Mouse (Mus musculus) embryonic fibroblast, embryonic 13.5 days (primary cell): ENCODE data around the gene C1qtnf1.

ENCODE experiments used
- CTCF ChIP-seq: IDR thresholded peaks from 2 replicates; pipeline ENCODE4 v1.5.1; 2011; ENCODE audit warnings: mild to moderate bottlenecking, control low read depth, low read length, moderate library complexity, borderline replicate concordance; ENCODE audit not compliant: insufficient read depth
- POLR2A ChIP-seq: IDR thresholded peaks from 2 replicates; pipeline ENCODE4 v1.6.1; 2011; ENCODE audit warnings: low read depth, mild to moderate bottlenecking, control low read depth, low read length, moderate library complexity

DNA sequence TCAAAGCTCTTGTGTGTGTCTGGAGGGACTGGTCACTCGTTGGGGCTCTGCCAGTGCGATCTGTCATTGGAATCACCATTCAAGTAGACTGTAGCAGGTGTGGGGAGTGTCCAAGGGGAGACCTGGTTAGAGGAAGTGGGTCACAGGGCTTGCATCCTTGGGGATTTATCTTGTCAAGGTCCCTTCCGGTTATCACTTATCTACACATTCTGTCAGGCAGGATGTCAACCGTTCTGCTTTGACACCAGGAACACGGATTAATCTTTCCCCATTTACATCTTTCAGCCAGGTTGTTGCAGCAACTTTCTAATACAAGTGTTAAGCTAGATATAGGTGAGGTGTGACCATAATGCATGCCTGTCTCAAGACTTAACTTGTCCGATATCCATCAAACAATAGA, 27.8 kb downstream of the C1qtnf1 start:
- TF ChIP-seq CTCF: no peak
- TF ChIP-seq POLR2A: no peak
